Mouse (Mus musculus): Measurements from ENCODE around the gene Pex3. TPM values are rescaled to one million over a fixed set of nuclear protein-coding genes. Genes with fewer than 3 reads are reported as not detected.

Pex3 gene
- polyA plus RNA-seq, 1 experiment from 2014 or later = 23.2 TPM

- Histone ChIP-seq H3K9me3 (replicated peaks; ENCODE audit: control insufficient read depth, low read length) (no peaks in the 10 kb centered on the region), H3K4me2 (ENCODE audit: low read depth, low read length) (no peak overlapping the region), H3K4me1 (ENCODE audit: control insufficient read depth, insufficient read depth, low read length) (no peaks in the 10 kb centered on the region; the same call in 1 of the 2 replicates), H3K27ac (ENCODE audit: low read length) (no peak overlapping the region), H3K4me3 (ENCODE audit: low read length) (no peak overlapping the region), H3K36me3 (ENCODE audit: control insufficient read depth, insufficient read depth) (no peaks in the 10 kb centered on the region), H3K27me3 (ENCODE audit: control insufficient read depth, insufficient read depth, low read length) (no peaks in the 10 kb centered on the region), H3K9ac (ENCODE audit: low read length) (no peak overlapping the region)
- WGBS = 80% methylated on average over 6 of the region's 6 CpGs
- no peak for ATAC-seq (replicated peaks; ENCODE audit: extremely low read depth, insufficient read depth, low FRiP score)
These were observed 19.5 kb upstream of the Pex3 start for GRCm38 (mm10) chr10:13572410-13572809.

GRCm38 (mm10) chr10:13572003-13572402 lies 19.1 kb upstream of the Pex3 start:
- WGBS = 41% methylated on average over 10 of the region's 10 CpGs
- H3K9me3 ChIP-seq (replicated peaks; ENCODE audit: control insufficient read depth, low read length) = no peaks in the 10 kb centered on the region
- no peaks in the 10 kb centered on the region for H3K36me3 ChIP-seq (ENCODE audit: control insufficient read depth, insufficient read depth)
- ATAC-seq (replicated peaks; ENCODE audit: extremely low read depth, insufficient read depth, low FRiP score) = no peak
- H3K4me1 ChIP-seq (ENCODE audit: control insufficient read depth, insufficient read depth, low read length) = no peaks in the 10 kb centered on the region; the same call in 1 of the 2 replicates
- H3K4me2 ChIP-seq (ENCODE audit: low read depth, low read length) = no peak overlapping the region
- no peaks in the 10 kb centered on the region for H3K27me3 ChIP-seq (ENCODE audit: control insufficient read depth, insufficient read depth, low read length)
- no peak overlapping the region for H3K9ac ChIP-seq (ENCODE audit: low read length)
- no peak overlapping the region for H3K27ac ChIP-seq (ENCODE audit: low read length)
- no peak overlapping the region for H3K4me3 ChIP-seq (ENCODE audit: low read length)

GRCm38 (mm10) chr10:13570697-13571538 lies 18.0 kb upstream of the Pex3 start:
- ATAC-seq (replicated peaks; ENCODE audit: extremely low read depth, insufficient read depth, low FRiP score) = no peak
- no peaks in the 10 kb centered on the region for H3K9me3 ChIP-seq (replicated peaks; ENCODE audit: control insufficient read depth, low read length)
- no peaks in the 10 kb centered on the region for H3K27me3 ChIP-seq (ENCODE audit: control insufficient read depth, insufficient read depth, low read length)
- H3K4me3 ChIP-seq (ENCODE audit: low read length) = no peak overlapping the region
- WGBS = 69% methylated on average over 9 of the region's 9 CpGs
- H3K4me2 ChIP-seq (ENCODE audit: low read depth, low read length) = no peak overlapping the region
- no peaks in the 10 kb centered on the region; the same call in 1 of the 2 replicates for H3K4me1 ChIP-seq (ENCODE audit: control insufficient read depth, insufficient read depth, low read length)
- H3K27ac ChIP-seq (ENCODE audit: low read length) = no peak overlapping the region
- H3K36me3 ChIP-seq (ENCODE audit: control insufficient read depth, insufficient read depth) = no peaks in the 10 kb centered on the region
- H3K9ac ChIP-seq (ENCODE audit: low read length) = no peak overlapping the region

GRCm38 (mm10) chr10:13569818-13570217 lies 16.9 kb upstream of the Pex3 start:
- no peak for ATAC-seq (replicated peaks; ENCODE audit: extremely low read depth, insufficient read depth, low FRiP score)

GRCm38 (mm10) chr10:13566393-13566792 lies 13.5 kb upstream of the Pex3 start:
- no peak overlapping the region for H3K4me2 ChIP-seq (ENCODE audit: low read depth, low read length)
- no peak overlapping the region for H3K27ac ChIP-seq (ENCODE audit: low read length)
- no peak for ATAC-seq (replicated peaks; ENCODE audit: extremely low read depth, insufficient read depth, low FRiP score)
- no peaks in the 10 kb centered on the region for H3K27me3 ChIP-seq (ENCODE audit: control insufficient read depth, insufficient read depth, low read length)
- no peak overlapping the region for H3K9ac ChIP-seq (ENCODE audit: low read length)
- no peak overlapping the region for H3K4me3 ChIP-seq (ENCODE audit: low read length)
- 60% methylated on average over 13 of the region's 13 CpGs for WGBS
- peaks cover 2% of the 10 kb centered on the region; the same call in 1 of the 2 replicates for H3K36me3 ChIP-seq (ENCODE audit: control insufficient read depth, insufficient read depth)
- H3K9me3 ChIP-seq (replicated peaks; ENCODE audit: control insufficient read depth, low read length) = no peaks in the 10 kb centered on the region
- no peaks in the 10 kb centered on the region; the same call in 1 of the 2 replicates for H3K4me1 ChIP-seq (ENCODE audit: control insufficient read depth, insufficient read depth, low read length)

More at GRCm38 (mm10) chr10:13569818-13570217, 16.9 kb upstream of the Pex3 start:
- no peaks in the 10 kb centered on the region for H3K9me3 ChIP-seq (replicated peaks; ENCODE audit: control insufficient read depth, low read length)
- H3K4me3 ChIP-seq (ENCODE audit: low read length) = no peak overlapping the region
- H3K36me3 ChIP-seq (ENCODE audit: control insufficient read depth, insufficient read depth) = no peaks in the 10 kb centered on the region
- WGBS = 54% methylated on average over 7 of the region's 7 CpGs
- no peak overlapping the region for H3K4me2 ChIP-seq (ENCODE audit: low read depth, low read length)
- no peaks in the 10 kb centered on the region; the same call in 1 of the 2 replicates for H3K4me1 ChIP-seq (ENCODE audit: control insufficient read depth, insufficient read depth, low read length)
- no peak overlapping the region for H3K27ac ChIP-seq (ENCODE audit: low read length)
- H3K9ac ChIP-seq (ENCODE audit: low read length) = no peak overlapping the region
- H3K27me3 ChIP-seq (ENCODE audit: control insufficient read depth, insufficient read depth, low read length) = no peaks in the 10 kb centered on the region

- no peak overlapping the region for H3K27ac ChIP-seq (ENCODE audit: low read length)
- H3K9ac ChIP-seq (ENCODE audit: low read length) = no peak overlapping the region; the same call in 1 of the 2 replicates
- H3K36me3 ChIP-seq (ENCODE audit: control insufficient read depth, insufficient read depth) = peaks cover 5% of the 10 kb centered on the region
- H3K9me3 ChIP-seq (replicated peaks; ENCODE audit: control insufficient read depth, low read length) = no peaks in the 10 kb centered on the region
- H3K27me3 ChIP-seq (ENCODE audit: control insufficient read depth, insufficient read depth, low read length) = no peaks in the 10 kb centered on the region
- no peak for ATAC-seq (replicated peaks; ENCODE audit: extremely low read depth, insufficient read depth, low FRiP score)
- WGBS = 47% methylated on average over 8 of the region's 8 CpGs
- H3K4me3 ChIP-seq (ENCODE audit: low read length) = peak overlapping the region; percentile 44
- peak overlapping the region; percentile 64 for H3K4me2 ChIP-seq (ENCODE audit: low read depth, low read length)
- H3K4me1 ChIP-seq (ENCODE audit: control insufficient read depth, insufficient read depth, low read length) = no peaks in the 10 kb centered on the region; the same call in 1 of the 2 replicates
These were observed 12.1 kb upstream of the Pex3 start for GRCm38 (mm10) chr10:13565080-13565448.

- H3K4me3 ChIP-seq (ENCODE audit: low read length) = peak overlapping the region; percentile 44
- no peak for ATAC-seq (replicated peaks; ENCODE audit: extremely low read depth, insufficient read depth, low FRiP score)
These were observed 11.6 kb upstream of the Pex3 start for GRCm38 (mm10) chr10:13564364-13565079.

GRCm38 (mm10) chr10:13560014-13560674 lies 7.2 kb upstream of the Pex3 start:
- ATAC-seq (replicated peaks; ENCODE audit: extremely low read depth, insufficient read depth, low FRiP score) = no peak
- Histone ChIP-seq H3K27me3 (ENCODE audit: control insufficient read depth, insufficient read depth, low read length) (no peaks in the 10 kb centered on the region), H3K9me3 (replicated peaks; ENCODE audit: control insufficient read depth, low read length) (no peaks in the 10 kb centered on the region), H3K9ac (ENCODE audit: low read length) (no peak overlapping the region), H3K36me3 (ENCODE audit: control insufficient read depth, insufficient read depth) (peaks cover 12% of the 10 kb centered on the region), H3K27ac (ENCODE audit: low read length) (no peak overlapping the region), H3K4me1 (ENCODE audit: control insufficient read depth, insufficient read depth, low read length) (no peaks in the 10 kb centered on the region), H3K4me3 (ENCODE audit: low read length) (no peak overlapping the region), H3K4me2 (ENCODE audit: low read depth, low read length) (no peak overlapping the region)
- WGBS = 86% methylated on average over 13 of the region's 13 CpGs

More at GRCm38 (mm10) chr10:13564364-13565079, 11.6 kb upstream of the Pex3 start:
- 24% methylated on average over 24 of the region's 24 CpGs for WGBS
- H3K27ac ChIP-seq (ENCODE audit: low read length) = no peak overlapping the region
- no peaks in the 10 kb centered on the region for H3K27me3 ChIP-seq (ENCODE audit: control insufficient read depth, insufficient read depth, low read length)
- H3K9ac ChIP-seq (ENCODE audit: low read length) = no peak overlapping the region; the same call in 1 of the 2 replicates
- peaks cover 6% of the 10 kb centered on the region for H3K36me3 ChIP-seq (ENCODE audit: control insufficient read depth, insufficient read depth)
- H3K4me1 ChIP-seq (ENCODE audit: control insufficient read depth, insufficient read depth, low read length) = no peaks in the 10 kb centered on the region
- no peaks in the 10 kb centered on the region for H3K9me3 ChIP-seq (replicated peaks; ENCODE audit: control insufficient read depth, low read length)
- peak overlapping the region; percentile 64 for H3K4me2 ChIP-seq (ENCODE audit: low read depth, low read length)

All from heart, embryonic 16.5 days (tissue).